Mouse (Mus musculus): Measurements from ENCODE around the gene Gm49601.

DNA sequence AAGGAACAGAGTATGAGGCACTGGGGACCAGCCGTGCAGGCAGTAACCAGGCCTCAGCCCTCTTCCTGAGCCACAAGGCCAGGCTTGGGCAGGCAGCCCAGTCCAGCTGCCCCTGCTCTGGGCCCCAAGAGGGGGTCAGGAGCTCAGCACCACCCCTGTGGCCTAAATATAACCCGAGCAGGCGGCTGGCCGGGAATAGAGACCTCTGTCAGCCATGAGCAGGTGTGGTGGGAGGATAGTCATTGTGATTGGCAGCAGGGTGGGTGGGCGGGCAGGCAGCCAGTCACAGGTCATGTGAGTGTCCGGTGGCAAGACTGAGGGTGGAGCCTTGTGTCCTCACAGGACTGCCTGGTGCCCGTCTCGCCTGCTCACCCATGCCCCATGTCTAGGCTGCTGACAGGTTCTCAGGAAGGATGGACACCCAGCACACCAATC, 21.9 kb downstream of the Gm49601 start:
- TF ChIP-seq POLR2A (IDR thresholded peaks at IDR 0.05; ENCODE audit: borderline replicate concordance, low read depth, low read length): no peak
- no peak for TF ChIP-seq CTCF (IDR thresholded peaks at IDR 0.05; ENCODE audit: low read depth, low read length)
